Mouse (Mus musculus): ENCODE results near the gene Zfp809. TPM values are rescaled to one million over a fixed set of nuclear protein-coding genes. Genes with fewer than 3 reads are reported as not detected.

Gene Zfp809
- polyA plus RNA-seq, 2 experiments = 13.6 to 19.7 TPM

DNA sequence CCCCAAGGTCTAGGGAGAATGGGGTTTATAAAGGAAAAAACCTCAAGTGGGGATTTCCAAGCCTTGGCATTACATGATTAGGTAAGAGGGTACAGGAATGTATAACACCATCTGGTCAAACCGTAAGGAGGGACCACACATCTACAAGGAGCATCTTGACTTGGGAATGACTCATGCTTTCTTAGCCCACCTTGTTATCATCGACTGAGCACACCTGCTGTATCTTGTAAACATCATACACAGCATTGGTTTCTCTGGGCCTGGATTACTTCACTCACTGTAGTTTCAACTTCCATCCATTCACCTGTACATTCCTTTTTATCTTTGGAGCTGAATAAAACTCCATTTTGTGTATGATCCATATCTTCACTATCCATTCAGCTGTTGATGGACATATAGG is 18.7 kb downstream of the Zfp809 start:
- no peak for DNase-seq (ENCODE audit: low spot score)
- H3K9ac ChIP-seq (ENCODE audit: low read depth, low read length, severe bottlenecking) = no peak overlapping the region
- no peaks in the 10 kb centered on the region for H3K4me1 ChIP-seq (ENCODE audit: control insufficient read depth, insufficient read depth, low read length)
- H3K4me3 ChIP-seq (replicated peaks; ENCODE audit: low read length) = no peak overlapping the region
- H3K9me3 ChIP-seq (ENCODE audit: control insufficient read depth, low read length) = peaks cover 34% of the 10 kb centered on the region
- H3K4me2 ChIP-seq (replicated peaks; ENCODE audit: low read depth, low read length, severe bottlenecking) = no peak overlapping the region
- ATAC-seq (ENCODE audit: low FRiP score, low read depth) = no peak
- WGBS = 89% methylated on average over 2 of the region's 2 CpGs
- H3K27ac ChIP-seq (replicated peaks; ENCODE audit: low read depth, low read length) = no peak overlapping the region
- H3K36me3 ChIP-seq (ENCODE audit: control insufficient read depth, insufficient read depth, low read length) = peaks cover 74% of the 10 kb centered on the region
- TF ChIP-seq POLR2A (IDR thresholded peaks at IDR 0.05; ENCODE audit: borderline replicate concordance, extremely low read depth, insufficient read depth, insufficient read length) = no peak
- H3K27me3 ChIP-seq (ENCODE audit: control insufficient read depth, insufficient read depth, low read length) = no peaks in the 10 kb centered on the region

DNA sequence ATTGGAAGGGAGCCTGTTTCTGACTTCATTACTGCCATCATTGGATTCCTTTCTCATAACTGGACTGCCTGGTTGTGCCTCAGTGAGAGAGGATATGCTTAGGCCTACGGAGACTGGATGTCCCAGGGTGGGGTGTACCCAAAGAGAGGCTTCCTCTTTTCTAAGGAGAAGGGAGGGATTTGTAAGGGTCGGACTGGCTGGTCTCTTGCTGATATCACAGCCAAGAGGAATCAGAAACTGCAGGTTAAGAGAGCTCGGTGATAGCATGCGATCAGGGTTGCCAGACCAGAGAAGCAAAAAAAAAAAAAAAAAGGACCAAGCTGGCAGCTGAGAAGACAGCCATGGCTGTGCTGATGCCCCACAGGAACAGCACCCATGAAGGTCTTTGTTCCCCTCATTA is 31.1 kb downstream of the Zfp809 start:
- DNase-seq (ENCODE audit: low spot score) (no peak), ATAC-seq (ENCODE audit: low FRiP score, low read depth) (no peak)
- H3K4me1 ChIP-seq (ENCODE audit: control insufficient read depth, insufficient read depth, low read length) = no peaks in the 10 kb centered on the region
- H3K27ac ChIP-seq (replicated peaks; ENCODE audit: low read depth, low read length) = no peak overlapping the region
- peaks cover 50% of the 10 kb centered on the region for H3K36me3 ChIP-seq (ENCODE audit: control insufficient read depth, insufficient read depth, low read length)
- WGBS = 94% methylated on average over 4 of the region's 4 CpGs
- H3K27me3 ChIP-seq (ENCODE audit: control insufficient read depth, insufficient read depth, low read length) = no peaks in the 10 kb centered on the region
- TF ChIP-seq POLR2A (IDR thresholded peaks at IDR 0.05; ENCODE audit: borderline replicate concordance, extremely low read depth, insufficient read depth, insufficient read length) = no peak
- peaks cover 16% of the 10 kb centered on the region for H3K9me3 ChIP-seq (ENCODE audit: control insufficient read depth, low read length)
- no peak overlapping the region for H3K4me2 ChIP-seq (replicated peaks; ENCODE audit: low read depth, low read length, severe bottlenecking)
- H3K4me3 ChIP-seq (replicated peaks; ENCODE audit: low read length) = no peak overlapping the region
- no peak overlapping the region for H3K9ac ChIP-seq (ENCODE audit: low read depth, low read length, severe bottlenecking)

DNA sequence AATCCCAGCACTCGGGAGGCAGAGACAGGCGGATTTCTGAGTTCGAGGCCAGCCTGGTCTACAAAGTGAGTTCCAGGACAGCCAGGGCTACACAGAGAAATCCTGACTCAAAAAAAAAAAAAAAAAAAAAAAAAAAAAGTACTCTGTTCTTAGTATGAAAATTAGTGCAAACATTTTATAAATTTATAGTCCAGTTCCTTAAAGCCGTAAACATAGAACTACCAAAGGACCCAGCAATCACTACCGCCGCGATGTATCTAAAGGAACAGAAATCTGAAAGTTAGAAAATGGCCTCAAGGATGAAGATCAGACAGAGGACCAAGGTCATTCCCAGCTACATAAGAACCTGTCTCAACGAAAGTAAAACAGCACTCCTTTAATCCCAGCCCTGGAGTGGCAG is 33.3 kb downstream of the Zfp809 start:
- no peaks in the 10 kb centered on the region for H3K27me3 ChIP-seq (ENCODE audit: control insufficient read depth, insufficient read depth, low read length)
- H3K36me3 ChIP-seq (ENCODE audit: control insufficient read depth, insufficient read depth, low read length) = peaks cover 31% of the 10 kb centered on the region
- TF ChIP-seq POLR2A (IDR thresholded peaks at IDR 0.05; ENCODE audit: borderline replicate concordance, extremely low read depth, insufficient read depth, insufficient read length) = no peak
- no peaks in the 10 kb centered on the region for H3K4me1 ChIP-seq (ENCODE audit: control insufficient read depth, insufficient read depth, low read length)
- peaks cover 16% of the 10 kb centered on the region for H3K9me3 ChIP-seq (ENCODE audit: control insufficient read depth, low read length)
- ATAC-seq (ENCODE audit: low FRiP score, low read depth) (no peak), DNase-seq (ENCODE audit: low spot score) (no peak)
- 79% methylated on average over 8 of the region's 8 CpGs for WGBS
- peak overlapping the region; percentile 83 for H3K9ac ChIP-seq (ENCODE audit: low read depth, low read length, severe bottlenecking)
- peak overlapping the region; percentile 63 for H3K4me2 ChIP-seq (replicated peaks; ENCODE audit: low read depth, low read length, severe bottlenecking)
- peak overlapping the region; percentile 68 for H3K4me3 ChIP-seq (replicated peaks; ENCODE audit: low read length)
- H3K27ac ChIP-seq (replicated peaks; ENCODE audit: low read depth, low read length) = no peak overlapping the region

DNA sequence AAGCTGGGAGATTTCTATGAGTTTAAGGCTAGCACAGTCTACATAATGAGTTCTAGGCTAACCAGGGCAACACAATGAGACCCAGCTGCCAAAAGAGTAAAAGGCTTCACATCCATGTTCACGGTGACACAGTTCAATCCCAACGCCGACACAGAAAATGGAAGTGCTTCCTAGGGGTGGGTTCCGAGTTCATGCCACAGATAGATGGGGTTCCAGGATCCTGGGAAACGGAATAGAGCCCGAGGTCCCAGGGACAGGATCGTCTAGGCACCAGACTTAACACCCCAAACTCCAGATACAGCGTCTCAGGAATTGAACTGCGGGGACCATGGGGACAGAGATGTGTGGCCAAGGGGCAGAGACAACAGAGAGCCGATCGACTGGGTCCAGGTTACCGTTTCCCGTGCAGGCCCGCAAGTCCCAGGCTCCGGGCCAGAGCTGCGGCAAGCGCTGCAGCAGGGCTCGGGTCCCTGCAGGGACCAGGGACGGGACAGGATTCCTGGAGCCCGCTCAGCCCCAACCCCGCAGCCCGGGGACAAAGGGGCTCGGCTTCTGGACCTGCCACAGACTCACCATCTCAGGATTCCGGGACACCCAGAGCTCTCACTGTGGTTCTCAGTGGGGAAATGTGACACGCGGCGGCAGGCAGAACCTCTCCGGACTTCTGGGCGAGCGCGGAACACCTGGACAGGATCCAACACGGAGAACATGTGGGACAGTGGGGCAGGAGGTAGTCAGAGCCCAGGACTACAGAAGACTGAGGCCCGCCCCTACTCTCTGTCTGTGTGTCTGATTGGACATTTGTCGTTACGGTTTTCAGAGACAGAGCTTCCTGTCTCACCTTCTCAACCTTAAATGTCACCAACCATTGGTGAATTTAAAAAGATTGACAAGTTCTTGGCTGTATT is 33.9 kb downstream of the Zfp809 start, which contains the start of gene Zfp599:
TSS of gene Zfp599 (minus strand) at position 712 of the 908 bp plus-strand sequence.
- peak within 1 kb of the TSS; percentile 63 for H3K4me2 ChIP-seq (replicated peaks; ENCODE audit: low read depth, low read length, severe bottlenecking)
- peak; percentile 42; the same call in 1 of the 2 replicates for TF ChIP-seq POLR2A (IDR thresholded peaks at IDR 0.05; ENCODE audit: borderline replicate concordance, extremely low read depth, insufficient read depth, insufficient read length)
- no peaks in the 10 kb centered on the region for H3K4me1 ChIP-seq (ENCODE audit: control insufficient read depth, insufficient read depth, low read length)
- peak within 1 kb of the TSS; percentile 68 for H3K4me3 ChIP-seq (replicated peaks; ENCODE audit: low read length)
- H3K27ac ChIP-seq (replicated peaks; ENCODE audit: low read depth, low read length) = peak within 1 kb of the TSS; percentile 55
- peaks cover 25% of the 10 kb centered on the region for H3K36me3 ChIP-seq (ENCODE audit: control insufficient read depth, insufficient read depth, low read length)
- DNase-seq (ENCODE audit: low spot score) (peak; percentile 87), ATAC-seq (ENCODE audit: low FRiP score, low read depth) (peak; percentile 96)
- no peaks in the 10 kb centered on the region for H3K27me3 ChIP-seq (ENCODE audit: control insufficient read depth, insufficient read depth, low read length)
- peak within 1 kb of the TSS; percentile 83 for H3K9ac ChIP-seq (ENCODE audit: low read depth, low read length, severe bottlenecking)
- H3K9me3 ChIP-seq (ENCODE audit: control insufficient read depth, low read length) = peaks cover 13% of the 10 kb centered on the region
- WGBS = under 1% methylated on average over 34 of the region's 35 CpGs

DNA sequence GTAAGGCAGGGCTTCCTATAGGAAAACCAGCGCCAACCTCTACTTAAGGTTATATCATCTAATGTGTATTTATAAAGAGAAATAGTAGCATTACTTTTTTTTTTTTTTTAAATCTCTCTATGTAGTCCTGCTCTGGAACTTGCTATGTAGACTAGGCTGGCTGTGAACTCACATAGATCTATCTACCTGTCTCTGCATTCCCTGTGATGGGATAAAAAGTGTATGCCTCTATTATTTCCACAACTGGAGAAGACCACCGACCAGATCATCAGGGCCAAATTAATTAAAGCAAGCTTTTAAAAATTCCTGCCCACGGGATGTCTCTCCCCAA is 34.5 kb downstream of the Zfp809 start:
- peak overlapping the region; percentile 63 for H3K4me2 ChIP-seq (replicated peaks; ENCODE audit: low read depth, low read length, severe bottlenecking)
- H3K27ac ChIP-seq (replicated peaks; ENCODE audit: low read depth, low read length) = no peak overlapping the region
- H3K9ac ChIP-seq (ENCODE audit: low read depth, low read length, severe bottlenecking) = no peak overlapping the region
- no peaks in the 10 kb centered on the region for H3K4me1 ChIP-seq (ENCODE audit: control insufficient read depth, insufficient read depth, low read length)
- H3K9me3 ChIP-seq (ENCODE audit: control insufficient read depth, low read length) = peaks cover 10% of the 10 kb centered on the region
- TF ChIP-seq POLR2A (IDR thresholded peaks at IDR 0.05; ENCODE audit: borderline replicate concordance, extremely low read depth, insufficient read depth, insufficient read length) = no peak
- 24% methylated on average over 3 of the region's 3 CpGs for whole genome bisulfite sequencing
- H3K27me3 ChIP-seq (ENCODE audit: control insufficient read depth, insufficient read depth, low read length) = no peaks in the 10 kb centered on the region
- H3K4me3 ChIP-seq (replicated peaks; ENCODE audit: low read length) = peak overlapping the region; percentile 68
- H3K36me3 ChIP-seq (ENCODE audit: control insufficient read depth, insufficient read depth, low read length) = peaks cover 23% of the 10 kb centered on the region
- DNase-seq (ENCODE audit: low spot score) (no peak), ATAC-seq (ENCODE audit: low FRiP score, low read depth) (no peak)
